Mouse (Mus musculus) neural tube, embryonic 14.5 days (tissue): ENCODE measurements around the gene Leng1. TPM values are rescaled to one million over a fixed set of nuclear protein-coding genes. Genes with fewer than 3 reads are reported as not detected.
"Not testable (repeated sequence)": the region's sequence is repeated elsewhere in the genome, so short reads cannot be mapped to it uniquely, and the experiment has no call there.

Experiments used
- ATAC-seq: fragments of 200-750 bp; cut with Nextera tagmentation; 2 replicates; pipeline ENCODE4 v1.8.0; 2017; ENCODE audit warnings: low read depth, mild to moderate bottlenecking, moderate TSS enrichment, moderate library complexity
- H3K27ac ChIP-seq: fragments of 300-500 bp; sonication (generic); 2 replicates; pipeline ENCODE4 v1.5.1; 2014; ENCODE audit warnings: low read depth, mild to moderate bottlenecking, control low read depth, low read length, moderate library complexity, mixed read lengths
- H3K27me3 ChIP-seq: fragments of 300-500 bp; sonication (generic); 2 replicates; pipeline ENCODE4 v1.6.1; 2014; ENCODE audit warnings: low read length; ENCODE audit not compliant: control insufficient read depth, insufficient read depth
- H3K36me3 ChIP-seq: fragments of 300-500 bp; sonication (generic); 2 replicates; pipeline ENCODE4 v1.6.1; 2014; ENCODE audit warnings: low read length, mixed read lengths; ENCODE audit not compliant: control insufficient read depth, insufficient read depth
- H3K4me1 ChIP-seq: fragments of 300-500 bp; sonication (generic); 2 replicates; pipeline ENCODE4 v1.6.1; 2014; ENCODE audit warnings: low read length; ENCODE audit not compliant: control insufficient read depth, insufficient read depth
- H3K4me2 ChIP-seq: fragments of 300-500 bp; sonication (generic); 2 replicates; pipeline ENCODE4 v1.6.1; 2014; ENCODE audit warnings: mild to moderate bottlenecking, low read depth, low read length, control low read depth
- H3K4me3 ChIP-seq: fragments of 300-500 bp; sonication (generic); 2 replicates; pipeline ENCODE4 v1.5.1; 2014; ENCODE audit warnings: low read depth, low read length, control low read depth, mixed read lengths
- H3K9ac ChIP-seq: fragments of 300-500 bp; sonication (generic); replicated peaks from 2 replicates; pipeline ENCODE4 v1.6.1; 2014; ENCODE audit warnings: low read depth, mild to moderate bottlenecking, control low read depth, low read length, mixed read lengths
- H3K9me3 ChIP-seq: fragments of 300-500 bp; sonication (generic); 2 replicates; pipeline ENCODE4 v1.6.1; 2016; ENCODE audit warnings: low read length; ENCODE audit not compliant: control insufficient read depth
- WGBS: fragments of 180-500 bp; shearing (Covaris S2); extraction: QIAGEN DNeasy Blood & Tissue Kit; methylation state at CpG from one replicate; pipeline ENCODE4 v1.1.7; 2014; 5-methylcytosine and 5-hydroxymethylcytosine counted together
- polyA plus RNA-seq: library from polyadenylated mRNA; unstranded; fragments of >200 nt; fragmentation: Nextera tagmentation; extraction: Ambion mirVana; gene quantifications from 2 replicates; pipeline ENCODE4 v1.2.1, GENCODE M21; 2014

The Leng1 gene
- 11.0 and 11.8 TPM in 2 replicates for polyA plus RNA-seq

DNA sequence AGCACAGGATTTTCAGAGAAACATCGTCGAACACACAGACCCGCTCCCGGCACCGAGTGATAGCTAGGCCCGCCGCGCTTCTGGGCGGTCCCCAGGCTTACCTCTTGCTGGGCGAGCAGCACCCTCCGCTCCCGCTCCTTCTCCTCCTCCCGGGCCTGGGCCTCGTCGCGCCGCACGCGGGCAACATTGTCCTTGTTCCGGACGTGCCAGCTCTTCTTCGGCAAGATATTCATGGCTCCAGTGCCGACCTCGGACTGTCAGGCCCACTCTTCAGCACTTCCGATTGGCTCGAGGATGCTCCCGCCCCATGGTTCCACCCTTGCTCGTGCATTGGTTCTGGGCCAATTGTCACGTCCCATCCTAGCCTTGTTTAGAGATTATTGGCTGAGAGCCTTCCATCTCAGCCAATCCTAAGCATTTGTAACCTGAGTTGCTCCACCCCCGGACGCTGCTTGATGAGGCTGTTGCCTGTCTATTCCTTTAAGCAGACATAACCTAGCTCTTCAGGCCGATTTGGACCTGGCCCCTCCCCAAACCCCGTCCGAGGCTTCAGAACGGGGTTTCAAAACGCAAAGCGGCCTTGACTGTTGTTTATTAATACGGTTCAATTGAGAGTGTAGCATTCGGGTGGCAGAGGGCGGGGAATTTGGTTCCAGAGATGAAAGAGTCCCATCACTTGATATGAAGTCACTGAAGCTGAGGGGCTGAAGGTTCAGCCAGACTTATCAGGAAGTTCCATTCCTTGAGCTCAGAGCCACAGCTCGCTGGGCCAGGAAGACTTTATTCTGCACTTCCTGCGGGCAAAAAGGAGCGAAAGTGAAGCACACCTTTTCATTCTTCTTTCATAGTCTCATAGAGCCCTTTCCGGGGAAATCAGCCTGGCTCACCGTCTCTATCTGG is at the start of gene Leng1:
Gene Leng1, minus strand, starts transcription at position 626 of the 900 bp plus-strand sequence.
- peak within 1 kb of the TSS; percentile 69 for H3K9ac ChIP-seq
- peak; percentile 99 for ATAC-seq
- peaks cover 12% of the 10 kb centered on the region for H3K4me1 ChIP-seq
- WGBS, result 4% methylated on average over 45 of the region's 45 CpGs
- H3K27me3 ChIP-seq, result no peaks in the 10 kb centered on the region
- peak within 1 kb of the TSS; percentile 65 for H3K4me3 ChIP-seq
- no peaks in the 10 kb centered on the region for H3K9me3 ChIP-seq
- peaks cover 15% of the 10 kb centered on the region; the same call in 1 of the 2 replicates for H3K36me3 ChIP-seq
- peak within 1 kb of the TSS; percentile 71 for H3K27ac ChIP-seq
- peak within 1 kb of the TSS; percentile 89 for H3K4me2 ChIP-seq

DNA sequence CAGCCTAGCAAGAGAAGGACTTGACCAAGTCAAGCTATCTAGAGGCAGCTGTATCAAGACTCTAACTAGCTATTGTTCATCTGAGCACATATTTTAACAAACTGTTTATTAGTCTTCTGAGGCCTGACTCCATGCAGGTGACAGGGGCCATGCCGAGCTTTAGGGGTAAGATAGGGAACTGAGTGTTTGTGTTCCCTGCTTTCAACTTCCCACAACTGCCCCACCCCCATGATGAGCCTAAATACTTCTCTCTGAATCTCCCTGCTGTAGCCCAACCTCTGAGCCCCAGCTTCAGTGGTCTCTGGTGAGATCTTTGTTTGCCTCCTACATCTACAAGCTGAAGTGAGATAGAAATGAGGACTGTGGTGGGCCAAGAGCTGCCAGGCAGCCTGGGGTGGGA is 49.6 kb upstream of the Leng1 start:
- Histone ChIP-seq H3K4me1 (no peaks in the 10 kb centered on the region), H3K9ac (no peak overlapping the region), H3K9me3 (no peaks in the 10 kb centered on the region), H3K4me3 (no peak overlapping the region), H3K27ac (no peak overlapping the region), H3K4me2 (no peak overlapping the region), H3K36me3 (no peaks in the 10 kb centered on the region), H3K27me3 (no peaks in the 10 kb centered on the region)
- no peak for ATAC-seq
- WGBS, result 66% methylated on average over 1 of the region's 1 CpGs

DNA sequence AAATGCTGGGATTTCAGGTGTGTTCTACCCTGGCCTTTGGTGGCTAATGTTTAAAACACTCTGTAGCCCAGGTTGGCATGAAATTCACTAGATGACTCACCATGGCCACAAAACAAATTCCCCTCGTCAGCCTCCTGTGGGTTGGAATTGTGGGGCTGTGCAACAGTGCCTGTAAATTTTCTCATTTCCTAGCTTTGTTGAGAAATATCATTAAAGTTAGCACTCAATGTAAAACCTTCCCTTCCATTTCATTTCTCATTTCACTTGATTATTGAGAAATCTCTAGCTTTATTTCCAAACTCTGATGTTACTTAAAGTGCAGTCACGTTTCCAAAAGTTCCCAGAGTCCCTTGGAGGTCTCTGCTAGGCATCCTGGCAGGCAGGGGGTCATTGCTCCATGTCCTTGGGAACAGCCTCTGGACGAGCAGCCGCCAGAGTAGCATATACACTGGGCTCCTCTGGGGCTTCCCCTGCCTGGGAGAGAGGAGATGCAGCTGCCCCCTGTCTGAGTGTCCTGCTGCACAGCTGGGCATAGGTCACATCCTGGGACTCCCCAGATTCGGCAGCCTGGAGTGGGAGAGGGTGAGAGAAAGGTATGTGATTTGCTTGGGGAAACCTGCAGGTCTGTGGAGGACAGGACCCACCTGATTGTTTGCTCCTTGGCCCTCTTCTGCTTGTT is 46.8 kb upstream of the Leng1 start:
- 39% methylated on average over 5 of the region's 5 CpGs for WGBS
- no peak for ATAC-seq
- Histone ChIP-seq H3K36me3 (peaks cover 7% of the 10 kb centered on the region; the same call in 1 of the 2 replicates), H3K4me1 (no peaks in the 10 kb centered on the region), H3K9ac (no peak overlapping the region), H3K4me2 (no peak overlapping the region), H3K27ac (no peak overlapping the region), H3K4me3 (no peak overlapping the region), H3K9me3 (no peaks in the 10 kb centered on the region), H3K27me3 (no peaks in the 10 kb centered on the region)

DNA sequence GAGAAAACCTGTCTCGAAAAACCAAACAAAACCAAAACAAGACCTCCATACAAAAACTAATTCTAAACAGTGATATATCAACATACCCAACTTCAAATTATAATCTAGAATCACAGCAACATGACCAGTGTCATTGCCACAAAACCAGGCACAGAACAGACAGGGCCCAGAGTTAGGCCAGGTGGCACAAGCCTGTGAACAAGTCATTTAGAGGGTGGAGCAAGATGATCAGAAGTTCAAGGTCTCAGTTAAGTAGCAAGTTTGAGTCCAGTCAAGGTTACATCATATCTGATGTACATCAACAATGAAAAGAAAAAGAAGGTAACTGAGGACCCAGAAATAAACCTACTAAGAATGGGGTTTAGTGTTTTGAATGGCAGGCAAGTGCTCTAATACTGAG is 43.4 kb upstream of the Leng1 start:
- WGBS, result 69% methylated on average over 1 of the region's 1 CpGs
- H3K27me3 ChIP-seq, result no peaks in the 10 kb centered on the region

DNA sequence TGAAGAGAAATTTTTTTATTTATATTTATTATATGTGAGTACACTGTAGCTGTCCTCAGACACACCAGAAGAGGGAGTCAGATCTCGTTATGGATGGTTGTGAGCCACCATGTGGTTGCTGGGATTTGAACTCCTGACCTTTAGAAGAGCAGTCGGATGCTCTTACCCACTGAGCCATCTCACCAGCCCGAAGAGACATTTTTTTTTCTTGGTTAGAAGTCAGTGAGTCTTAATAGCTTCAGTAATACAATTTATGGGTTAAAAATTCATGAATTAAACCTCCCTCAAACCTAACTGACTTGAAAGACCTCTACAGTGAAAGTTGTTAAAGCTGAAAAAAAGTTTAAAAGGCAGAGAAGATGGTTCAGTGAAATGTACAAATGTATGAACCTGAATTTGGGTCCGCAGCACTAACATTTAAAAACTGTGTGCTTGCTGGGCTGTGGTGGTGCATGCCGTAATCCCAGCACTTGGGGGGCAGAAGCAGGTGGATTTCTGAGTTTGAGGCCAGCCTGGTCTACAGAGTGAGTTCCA is 42.9 kb upstream of the Leng1 start:
- not testable (repeated sequence) for H3K27ac ChIP-seq, H3K4me2 ChIP-seq, H3K9ac ChIP-seq, H3K4me3 ChIP-seq, H3K9me3 ChIP-seq, ATAC-seq, H3K27me3 ChIP-seq
- H3K4me1 ChIP-seq, result peaks cover 20% of the 10 kb centered on the region
- WGBS, result 35% methylated on average over 5 of the region's 5 CpGs
- H3K36me3 ChIP-seq, result peaks cover 20% of the 10 kb centered on the region

More for the DNA sequence above, 43.4 kb upstream of the Leng1 start:
- Histone ChIP-seq H3K9me3 (no peaks in the 10 kb centered on the region), H3K4me2 (no peak overlapping the region), H3K4me1 (peaks cover 20% of the 10 kb centered on the region), H3K27ac (no peak overlapping the region), H3K36me3 (peaks cover 20% of the 10 kb centered on the region), H3K4me3 (no peak overlapping the region), H3K9ac (no peak overlapping the region)
- no peak for ATAC-seq

DNA sequence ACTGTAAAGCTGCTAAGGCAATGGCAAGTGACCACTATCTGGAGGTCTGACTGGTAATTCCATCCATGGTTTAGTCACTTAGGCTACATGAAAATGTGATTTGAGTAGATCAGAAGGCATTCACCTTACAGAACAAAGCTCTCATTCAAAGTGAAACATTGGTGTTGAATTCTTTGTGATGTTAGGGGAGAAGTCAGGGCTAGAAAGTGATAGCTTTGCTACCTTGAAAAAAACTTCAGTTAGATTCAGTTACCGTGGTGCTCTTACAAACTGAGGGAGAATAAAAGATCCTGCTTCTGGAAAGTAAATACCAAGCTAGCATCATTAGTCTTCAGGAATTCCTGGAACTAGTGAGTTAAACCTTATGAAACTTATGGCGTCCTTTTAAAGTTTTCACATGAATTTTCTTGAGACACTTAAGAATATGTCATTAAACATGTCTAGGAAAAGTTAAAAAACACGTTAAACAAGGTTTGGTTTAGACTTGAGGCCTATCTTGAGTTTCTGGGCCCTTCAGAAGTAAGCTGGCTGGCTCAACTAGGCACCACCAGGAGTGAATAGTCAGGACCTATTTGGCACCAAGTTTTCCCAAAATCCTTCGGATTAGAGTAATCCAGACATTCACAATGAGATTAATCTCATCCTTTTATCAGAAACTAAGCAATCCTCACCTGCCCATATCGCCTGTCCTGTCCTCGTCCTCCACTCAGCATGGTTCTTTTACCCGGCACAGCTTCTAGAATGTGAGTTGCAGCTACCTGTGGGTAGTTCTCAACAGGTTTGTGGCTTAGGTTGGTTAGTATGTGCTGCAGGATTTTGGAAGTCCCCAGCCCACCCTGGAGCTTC is 42.2 kb upstream of the Leng1 start:
- H3K4me3 ChIP-seq, result no peak overlapping the region
- no peaks in the 10 kb centered on the region for H3K27me3 ChIP-seq
- H3K27ac ChIP-seq, result no peak overlapping the region
- H3K4me1 ChIP-seq, result peaks cover 20% of the 10 kb centered on the region
- no peaks in the 10 kb centered on the region for H3K9me3 ChIP-seq
- no peak overlapping the region for H3K4me2 ChIP-seq
- no peak for ATAC-seq
- peaks cover 20% of the 10 kb centered on the region for H3K36me3 ChIP-seq
- 23% methylated on average over 7 of the region's 7 CpGs for WGBS
- no peak overlapping the region for H3K9ac ChIP-seq

DNA sequence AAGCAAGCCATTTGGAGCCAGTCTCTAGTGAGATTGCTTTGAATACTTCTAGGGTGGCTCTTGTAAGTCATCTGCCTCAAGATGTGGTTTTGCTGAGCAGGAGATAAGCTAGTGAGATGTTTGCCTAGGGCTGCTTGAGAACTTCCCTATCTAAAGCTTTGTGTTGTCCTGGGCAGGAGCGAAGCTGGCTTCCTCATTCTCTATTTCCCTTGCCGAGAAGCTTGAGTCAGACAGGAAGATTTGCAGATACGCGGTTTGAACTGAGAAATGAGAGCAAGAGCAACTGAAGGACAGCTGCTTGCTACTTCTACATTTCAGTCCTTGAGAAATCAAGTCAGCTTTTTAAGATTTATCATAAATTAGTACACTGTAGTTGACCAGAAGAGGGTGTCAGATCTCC is 41.4 kb upstream of the Leng1 start:
- no peak for ATAC-seq

DNA sequence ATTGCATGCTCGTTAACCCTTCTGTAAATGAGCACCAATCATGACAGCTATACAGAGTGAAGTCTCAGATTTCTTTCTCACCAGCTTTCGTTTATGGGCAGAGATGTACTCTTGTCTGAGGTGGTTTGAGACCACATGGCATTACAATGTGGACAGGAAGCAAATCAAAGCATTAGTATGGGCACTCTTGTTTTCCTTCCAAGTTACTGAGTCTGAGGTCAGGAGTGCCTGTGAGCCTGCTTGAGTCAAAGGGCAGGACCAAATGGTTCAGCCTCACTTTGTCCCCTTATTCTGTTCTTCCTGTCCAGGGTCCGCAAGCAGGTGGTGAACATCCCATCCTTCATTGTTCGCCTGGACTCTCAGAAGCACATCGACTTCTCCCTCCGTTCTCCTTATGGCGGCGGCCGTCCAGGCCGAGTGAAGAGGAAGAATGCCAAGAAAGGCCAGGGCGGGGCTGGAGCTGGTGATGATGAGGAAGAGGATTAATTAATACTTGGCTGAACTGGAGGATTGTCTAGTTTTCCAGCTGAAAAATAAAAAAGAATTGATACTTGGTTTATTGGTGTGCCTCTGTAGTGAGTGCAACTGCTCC is 40.8 kb upstream of the Leng1 start:
- peak overlapping the region; percentile 96 for H3K4me2 ChIP-seq
- no peak overlapping the region for H3K27ac ChIP-seq
- H3K9me3 ChIP-seq, result no peaks in the 10 kb centered on the region
- H3K27me3 ChIP-seq, result no peaks in the 10 kb centered on the region
- H3K4me3 ChIP-seq, result peak overlapping the region; percentile 69; the same call in 1 of the 2 replicates
- H3K36me3 ChIP-seq, result peaks cover 20% of the 10 kb centered on the region
- WGBS, result 54% methylated on average over 11 of the region's 11 CpGs
- H3K4me1 ChIP-seq, result peaks cover 20% of the 10 kb centered on the region
- no peak overlapping the region for H3K9ac ChIP-seq
- no peak for ATAC-seq

More for the DNA sequence above, 41.4 kb upstream of the Leng1 start:
- no peak overlapping the region for H3K27ac ChIP-seq
- H3K9ac ChIP-seq, result no peak overlapping the region
- H3K4me1 ChIP-seq, result peaks cover 20% of the 10 kb centered on the region
- peaks cover 20% of the 10 kb centered on the region for H3K36me3 ChIP-seq
- H3K4me3 ChIP-seq, result no peak overlapping the region
- no peaks in the 10 kb centered on the region for H3K9me3 ChIP-seq
- WGBS, result 63% methylated on average over 4 of the region's 4 CpGs
- H3K27me3 ChIP-seq, result no peaks in the 10 kb centered on the region
- no peak overlapping the region for H3K4me2 ChIP-seq
